Mouse (Mus musculus) E14TG2a.4 (cell line): ENCODE data around the gene Prpsap1.

ENCODE experiments used
- H3K27me3 ChIP-seq: 2 replicates; pipeline ENCODE4 v1.6.1; 2014; ENCODE audit warnings: low read length, control low read depth; ENCODE audit not compliant: insufficient read depth
- H3K36me3 ChIP-seq: 2 replicates; pipeline ENCODE4 v1.6.1; 2014; ENCODE audit warnings: low read length, control low read depth; ENCODE audit not compliant: insufficient read depth
- H3K4me1 ChIP-seq: replicated peaks from 2 replicates; pipeline ENCODE4 v1.6.1; 2014; ENCODE audit warnings: low read depth, low read length, control low read depth
- H3K4me3 ChIP-seq: replicated peaks from 2 replicates; pipeline ENCODE4 v1.5.1; 2014; ENCODE audit warnings: mild to moderate bottlenecking, low read length
- H3K9me3 ChIP-seq: 2 replicates; pipeline ENCODE4 v1.6.1; 2014; ENCODE audit warnings: low read length, control low read depth
- CTCF ChIP-seq: conservative IDR thresholded peaks from 2 replicates; pipeline ENCODE4 v1.5.1; 2014; ENCODE audit warnings: low read length
- NANOG ChIP-seq: IDR thresholded peaks from 2 replicates; pipeline ENCODE4 v1.6.1; 2014; ENCODE audit warnings: borderline replicate concordance, low read length, mixed read lengths
- POU5F1 ChIP-seq: IDR thresholded peaks from 2 replicates; pipeline ENCODE4 v1.6.1; 2014; ENCODE audit warnings: low read length, borderline replicate concordance

Prpsap1 gene

GRCm38 (mm10) chr11:116449341-116449740, 44.7 kb downstream of the Prpsap1 start:
- no peak for TF ChIP-seq NANOG
- TF ChIP-seq POU5F1: no peak
- TF ChIP-seq CTCF: no peak
- Histone ChIP-seq H3K27me3 (peaks cover 39% of the 10 kb centered on the region), H3K4me3 (no peak overlapping the region), H3K36me3 (no peaks in the 10 kb centered on the region), H3K9me3 (peaks cover 15% of the 10 kb centered on the region), H3K4me1 (peaks cover 47% of the 10 kb centered on the region)

DNA sequence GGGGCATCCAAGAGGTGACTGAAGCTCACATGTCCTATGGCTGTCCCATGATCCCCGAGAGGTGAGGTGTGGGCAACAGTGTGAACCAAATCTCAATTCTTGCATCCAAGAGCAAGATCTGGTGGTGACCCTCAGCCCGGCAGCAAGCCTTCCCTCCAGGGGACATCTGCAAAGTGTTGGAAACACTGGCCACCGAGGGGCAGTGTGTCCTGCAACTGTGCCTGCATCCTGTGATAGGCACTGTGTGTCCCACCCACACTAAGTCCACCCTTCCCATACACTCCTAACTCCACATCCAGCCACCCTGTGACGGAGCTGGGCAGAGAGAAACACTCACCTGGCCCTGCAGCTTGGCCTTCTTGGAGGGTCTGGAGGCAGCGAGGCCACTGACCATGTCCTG, 46.2 kb downstream of the Prpsap1 start:
- no peak for TF ChIP-seq CTCF
- TF ChIP-seq NANOG: no peak
- TF ChIP-seq POU5F1: no peak
- Histone ChIP-seq H3K4me3 (no peak overlapping the region), H3K9me3 (peaks cover 15% of the 10 kb centered on the region), H3K27me3 (peaks cover 31% of the 10 kb centered on the region), H3K4me1 (peaks cover 50% of the 10 kb centered on the region), H3K36me3 (no peaks in the 10 kb centered on the region)

GRCm38 (mm10) chr11:116446308-116446887, 47.6 kb downstream of the Prpsap1 start:
- TF ChIP-seq NANOG (no peak), CTCF (no peak), POU5F1 (no peak)
- Histone ChIP-seq H3K9me3 (peaks cover 15% of the 10 kb centered on the region), H3K4me1 (peaks cover 65% of the 10 kb centered on the region), H3K27me3 (peaks cover 31% of the 10 kb centered on the region), H3K4me3 (peak overlapping the region; percentile 70), H3K36me3 (peaks cover 6% of the 10 kb centered on the region; the same call in 1 of the 2 replicates)

- Histone ChIP-seq H3K36me3 (peaks cover 10% of the 10 kb centered on the region), H3K9me3 (peaks cover 12% of the 10 kb centered on the region), H3K4me3 (peak overlapping the region; percentile 70), H3K27me3 (peaks cover 31% of the 10 kb centered on the region), H3K4me1 (peaks cover 71% of the 10 kb centered on the region)
- peak; percentile 94 for TF ChIP-seq CTCF
- no peak for TF ChIP-seq NANOG
- TF ChIP-seq POU5F1: no peak
Measured at GRCm38 (mm10) chr11:116445596-116446307, 48.2 kb downstream of the Prpsap1 start.

- Histone ChIP-seq H3K4me1 (peaks cover 89% of the 10 kb centered on the region), H3K4me3 (no peak overlapping the region), H3K36me3 (peaks cover 28% of the 10 kb centered on the region), H3K9me3 (no peaks in the 10 kb centered on the region), H3K27me3 (peaks cover 27% of the 10 kb centered on the region)
- no peak for TF ChIP-seq CTCF
- TF ChIP-seq POU5F1: no peak
- no peak for TF ChIP-seq NANOG
Measured at GRCm38 (mm10) chr11:116443935-116444334, 50.1 kb downstream of the Prpsap1 start.

DNA sequence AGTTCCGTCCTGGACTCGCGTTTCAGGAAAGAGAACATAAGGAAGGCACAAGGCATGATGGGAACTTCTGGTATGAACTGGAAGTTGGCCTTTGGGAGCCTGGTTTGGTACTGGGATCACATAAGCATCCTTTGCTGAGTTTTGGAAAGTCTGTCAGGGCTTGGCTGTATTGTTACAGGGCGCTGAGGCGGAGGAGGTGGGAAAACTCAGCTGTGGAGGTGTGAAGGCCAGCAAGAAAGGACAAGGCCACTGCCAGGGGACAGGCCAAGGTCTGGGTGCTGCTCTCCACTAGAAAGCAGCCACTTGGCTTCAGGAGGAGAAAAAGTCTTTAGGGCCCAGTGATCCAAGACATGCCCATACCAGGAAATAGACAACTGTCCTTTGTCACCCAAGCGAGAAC, 50.7 kb downstream of the Prpsap1 start:
- H3K4me3 ChIP-seq: no peak overlapping the region
- H3K4me1 ChIP-seq: peaks cover 89% of the 10 kb centered on the region
- H3K9me3 ChIP-seq: no peaks in the 10 kb centered on the region
- peaks cover 31% of the 10 kb centered on the region for H3K36me3 ChIP-seq
- TF ChIP-seq NANOG (no peak), POU5F1 (no peak), CTCF (no peak)
- peaks cover 21% of the 10 kb centered on the region for H3K27me3 ChIP-seq

GRCm38 (mm10) chr11:116442867-116443177, 51.2 kb downstream of the Prpsap1 start:
- Histone ChIP-seq H3K9me3 (no peaks in the 10 kb centered on the region), H3K27me3 (peaks cover 16% of the 10 kb centered on the region), H3K4me1 (peaks cover 84% of the 10 kb centered on the region), H3K4me3 (no peak overlapping the region), H3K36me3 (peaks cover 32% of the 10 kb centered on the region)
- TF ChIP-seq POU5F1: no peak
- no peak for TF ChIP-seq NANOG
- TF ChIP-seq CTCF: no peak

- Histone ChIP-seq H3K4me1 (peaks cover 87% of the 10 kb centered on the region), H3K36me3 (peaks cover 37% of the 10 kb centered on the region), H3K27me3 (peaks cover 11% of the 10 kb centered on the region), H3K4me3 (no peak overlapping the region), H3K9me3 (no peaks in the 10 kb centered on the region)
- TF ChIP-seq CTCF (no peak), POU5F1 (no peak), NANOG (no peak)
Measured at GRCm38 (mm10) chr11:116442129-116442866, 51.7 kb downstream of the Prpsap1 start.
